Mouse (Mus musculus): ENCODE measurements around the gene Gimap3.

- TF ChIP-seq EP300 (optimal IDR thresholded peaks at IDR 0.05) (no peak), CTCF (IDR thresholded peaks at IDR 0.05; ENCODE audit: low read depth) (no peak)
Measured at GRCm38 (mm10) chr6:48809494-48810219, 39.0 kb upstream of the Gimap3 start.
